Mouse (Mus musculus) urinary bladder, postnatal 25 days (tissue): ENCODE results near the gene Clec4e.
"Not testable (repeated sequence)": the region's sequence is repeated elsewhere in the genome, so short reads cannot be mapped to it uniquely, and the experiment has no call there.

ENCODE experiments used
- DNase-seq: peaks from one replicate; pipeline ENCODE4 v3.0.0; 2022; ENCODE audit warnings: low spot score

Gene Clec4e

DNA sequence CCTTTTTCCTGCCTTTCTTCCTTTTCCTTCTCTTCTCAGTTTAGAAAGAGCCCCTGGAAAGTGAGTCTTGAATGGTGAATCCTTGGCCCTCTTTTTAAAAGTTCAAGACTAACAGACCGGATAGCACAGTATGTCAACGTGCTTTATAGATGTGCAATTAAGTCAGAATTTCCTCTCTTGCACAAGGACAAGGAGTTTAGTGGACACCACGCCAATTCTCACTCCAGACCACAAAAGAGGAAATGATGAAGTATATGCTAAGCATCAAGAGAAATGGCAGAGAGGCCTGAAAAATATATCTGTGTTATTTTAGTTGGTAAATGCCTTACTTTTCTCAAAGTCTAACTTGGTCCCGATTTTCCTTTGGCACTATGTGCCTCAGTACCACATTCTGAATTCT lies at the start of gene Clec4e:
Gene Clec4e (minus strand): TSS at position 118 of the 400 bp plus-strand sequence.
- DNase-seq, result no peak

DNA sequence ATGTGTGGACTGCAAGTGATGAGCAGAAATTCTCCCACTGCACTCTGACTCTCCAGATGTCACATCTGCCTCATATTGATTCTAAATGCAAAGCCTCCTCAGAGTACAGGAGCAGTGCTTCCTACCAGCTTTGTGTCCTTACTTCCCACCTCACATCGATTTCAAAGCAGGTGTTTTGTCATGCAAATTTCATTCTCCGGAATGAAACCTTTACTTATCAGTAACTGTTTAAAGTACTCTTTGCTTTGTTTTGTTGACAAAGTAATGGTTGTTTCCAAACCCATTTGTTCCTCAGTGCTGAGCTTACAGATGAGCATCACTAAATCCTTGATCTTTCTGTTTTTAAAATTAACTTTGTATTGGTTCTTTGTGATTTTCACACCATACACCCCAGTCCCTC lies 42.8 kb upstream of the Clec4e start:
- no peak for DNase-seq

DNA sequence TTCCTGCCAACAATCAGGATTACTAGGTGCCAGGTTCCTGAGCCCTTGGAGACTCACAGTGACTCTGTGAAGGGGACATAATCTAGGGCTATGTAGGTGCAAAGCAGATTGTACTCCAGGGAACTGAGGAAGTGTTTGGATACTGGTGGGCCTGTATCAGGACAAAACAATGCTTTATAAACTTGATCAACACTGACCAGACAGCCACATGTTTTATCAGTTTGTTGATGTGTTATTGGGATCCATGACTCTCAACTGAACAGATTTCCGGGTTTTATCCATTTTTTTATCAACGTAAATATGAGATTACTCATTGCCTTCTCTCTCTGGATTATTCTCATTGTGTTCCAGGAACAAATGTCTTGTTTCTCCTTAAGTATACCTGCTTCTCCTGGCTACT lies 18.4 kb upstream of the Clec4e start, which contains the start of gene Vmn2r19:
Gene Vmn2r19 (plus strand): TSS at position 301 of the 400 bp plus-strand sequence.
- DNase-seq, result no peak

DNA sequence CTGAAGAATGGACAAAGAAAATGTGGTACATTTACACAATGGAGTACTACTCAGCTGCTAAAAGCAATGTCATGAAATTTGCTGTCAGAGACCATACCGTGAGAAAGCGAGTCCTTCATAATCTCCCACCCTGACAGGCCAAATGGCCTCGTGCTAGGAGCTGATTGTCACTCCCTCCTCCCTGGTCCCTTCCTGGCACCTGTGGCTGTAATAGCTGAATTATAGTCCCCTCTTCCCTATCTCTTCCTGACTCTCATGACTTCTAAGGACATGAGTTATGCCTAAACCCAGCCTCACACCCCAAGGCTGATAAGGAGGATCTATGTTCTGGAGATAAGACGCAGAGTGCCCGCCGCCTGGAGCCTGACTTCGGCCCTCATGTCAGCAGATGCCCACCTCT lies 16.6 kb upstream of the Clec4e start:
- DNase-seq, result not testable (repeated sequence)

DNA sequence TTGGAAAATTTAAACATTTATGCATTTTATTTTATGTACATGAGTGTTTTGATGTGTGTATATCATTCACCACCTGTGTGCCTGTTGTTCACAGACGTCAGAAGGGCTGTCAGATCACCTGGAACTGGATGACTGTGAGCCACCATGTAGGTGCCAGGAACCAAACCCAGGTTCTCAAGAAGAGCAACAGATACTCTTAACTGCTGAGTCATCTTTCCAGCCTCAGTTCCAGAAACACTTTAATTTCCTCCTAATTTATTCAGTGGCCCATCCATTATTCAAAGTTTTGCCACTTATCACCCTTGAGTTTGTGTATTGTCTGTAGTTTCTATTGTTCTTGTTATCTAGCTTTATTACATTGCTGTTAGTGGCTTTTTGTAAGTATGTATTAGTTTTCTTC lies 7.0 kb upstream of the Clec4e start:
- DNase-seq, result no peak

DNA sequence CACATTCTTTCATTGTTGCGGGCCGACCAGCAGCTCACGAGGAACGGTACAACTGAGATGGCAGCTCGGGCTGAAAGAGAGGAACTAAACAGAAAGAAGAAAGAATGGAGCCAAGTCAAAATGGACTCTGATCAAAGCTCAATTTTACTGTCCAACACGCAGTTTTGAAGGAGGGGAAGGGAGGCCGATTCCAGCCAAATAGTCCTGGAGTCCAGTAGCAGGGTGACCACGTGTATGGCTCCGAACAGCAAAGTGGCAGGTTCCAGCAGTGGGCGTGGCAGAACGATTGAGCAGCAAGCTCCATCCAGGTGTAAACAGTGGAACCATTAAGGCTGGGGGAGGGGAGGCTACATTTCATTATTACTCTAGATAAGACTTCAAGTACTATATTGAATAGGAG lies 3.8 kb upstream of the Clec4e start:
- DNase-seq, result not testable (repeated sequence)

DNA sequence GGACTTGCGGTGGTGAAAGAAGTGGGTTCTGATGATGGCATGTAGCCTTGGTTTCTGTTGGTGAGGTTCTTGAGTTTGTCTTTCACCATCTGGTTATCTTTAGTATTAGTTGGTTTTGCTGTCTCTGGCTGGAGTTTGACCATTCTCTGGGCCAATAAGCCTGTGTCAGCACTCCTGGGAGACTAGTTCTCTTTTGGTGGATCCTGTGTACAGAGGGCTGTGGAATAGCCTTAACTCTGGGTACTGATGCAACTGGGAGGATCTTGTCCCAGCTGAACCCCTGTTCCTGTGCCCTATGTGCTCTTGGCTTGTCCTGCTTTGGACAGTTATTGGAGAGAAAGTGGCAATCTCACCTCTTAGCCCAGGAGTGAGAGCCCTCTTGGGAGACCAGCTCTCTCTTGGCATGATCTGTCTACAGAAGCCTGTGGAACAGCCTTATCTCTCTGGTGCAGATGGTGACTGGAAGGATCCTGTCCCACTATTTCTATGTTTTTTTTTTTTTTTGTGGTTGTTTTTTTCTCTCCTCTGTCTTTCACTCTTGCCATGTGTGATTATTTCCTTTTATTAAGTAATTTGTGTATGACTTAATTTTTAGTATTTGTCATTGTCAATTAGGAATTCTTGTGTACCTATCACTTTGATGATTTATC lies 3.2 kb upstream of the Clec4e start:
- no peak for DNase-seq

DNA sequence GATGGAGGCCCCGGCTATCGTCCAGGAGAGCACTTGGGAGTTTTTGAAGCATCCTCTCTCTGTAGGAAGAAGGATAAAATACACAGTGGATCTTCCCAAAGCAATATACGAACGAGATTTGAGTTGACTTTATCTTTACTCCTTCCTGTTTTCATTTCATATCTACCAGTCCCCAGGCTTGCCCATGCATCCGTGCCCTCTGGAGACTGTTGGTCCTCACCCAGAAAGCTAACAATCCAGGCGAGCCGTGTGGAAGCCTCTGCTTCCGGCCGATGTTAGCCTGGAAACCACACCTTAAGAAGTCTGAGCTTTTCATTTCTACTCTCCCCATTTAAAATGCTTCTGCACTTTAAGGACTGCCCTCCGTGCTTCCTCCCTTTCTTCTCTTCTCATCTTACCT lies 739 bp downstream of the Clec4e start:
- no peak for DNase-seq

DNA sequence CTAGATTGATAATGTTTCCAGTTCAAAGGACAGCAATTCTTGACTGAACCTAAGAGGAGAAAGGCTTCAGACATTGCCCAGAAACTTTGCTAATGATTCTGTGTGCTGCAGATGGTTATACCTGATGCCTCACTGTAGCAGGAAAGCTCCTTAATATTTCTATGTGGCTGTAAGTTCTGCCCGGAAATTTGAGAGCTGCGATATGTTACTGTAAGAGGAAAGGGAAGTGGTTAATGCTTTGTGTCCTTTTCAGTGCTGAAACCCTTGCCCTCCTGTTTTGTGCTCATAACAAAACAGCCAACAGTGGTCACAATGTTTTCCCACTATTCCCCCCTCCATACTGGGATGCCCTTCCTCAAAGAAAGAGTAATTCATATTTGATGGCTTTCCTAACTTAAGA lies 3.4 kb downstream of the Clec4e start:
- DNase-seq, result no peak

DNA sequence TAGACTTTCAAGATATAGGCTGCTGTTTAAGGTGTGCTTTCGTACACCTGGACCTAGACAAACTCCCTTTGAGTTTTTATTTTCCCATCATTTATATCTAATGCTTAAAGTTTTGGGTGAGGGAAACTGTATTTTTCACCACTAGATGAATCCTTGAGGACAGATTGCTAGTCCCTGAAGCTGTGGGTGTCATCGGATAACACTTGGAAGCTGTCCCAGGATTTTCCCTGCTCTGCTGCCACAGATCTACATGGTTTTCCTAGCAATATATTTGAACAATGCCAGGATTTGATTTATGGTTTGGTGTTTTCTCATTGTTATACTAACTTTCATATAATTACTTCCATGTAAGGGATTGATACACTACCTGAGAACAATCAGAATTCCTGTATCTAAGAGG lies 10.2 kb downstream of the Clec4e start:
- no peak for DNase-seq

DNA sequence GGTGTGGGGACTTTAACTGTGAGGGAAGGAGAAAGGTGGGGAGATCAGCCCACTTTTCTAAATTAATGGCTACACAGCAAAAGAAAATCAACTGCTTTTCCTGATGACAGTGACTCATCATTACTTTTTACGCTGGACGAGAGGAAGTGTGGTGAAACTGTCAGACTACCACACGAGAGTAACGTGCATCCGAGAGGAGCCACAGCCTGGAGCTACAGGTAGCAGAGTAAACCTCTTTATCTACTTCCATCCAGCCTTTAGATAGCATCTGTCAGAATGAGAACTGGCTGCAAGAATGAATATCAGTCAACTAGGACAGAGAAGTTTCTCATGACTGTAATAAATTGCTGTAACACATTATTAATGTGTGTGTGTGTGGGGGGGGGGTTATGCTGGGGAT lies 22.7 kb downstream of the Clec4e start:
- DNase-seq, result no peak

DNA sequence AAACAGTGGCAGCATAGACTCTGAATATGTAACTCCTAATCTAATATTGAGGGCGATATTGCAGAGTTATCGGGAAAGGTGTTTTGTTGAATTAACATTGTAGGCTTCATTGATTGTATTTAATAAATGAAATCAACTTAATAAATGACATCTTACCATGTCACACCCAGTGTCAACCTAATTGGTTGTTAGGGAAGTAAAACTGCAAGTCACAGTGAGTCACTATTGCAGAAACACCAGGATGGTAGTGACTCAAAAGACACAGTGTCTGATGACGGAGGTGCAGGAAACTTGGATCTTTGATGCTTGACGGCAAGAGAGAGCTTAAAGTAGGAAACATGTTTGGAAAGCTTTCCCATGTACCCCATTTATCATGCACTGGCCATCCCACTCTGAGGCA lies 23.9 kb downstream of the Clec4e start:
- no peak for DNase-seq

DNA sequence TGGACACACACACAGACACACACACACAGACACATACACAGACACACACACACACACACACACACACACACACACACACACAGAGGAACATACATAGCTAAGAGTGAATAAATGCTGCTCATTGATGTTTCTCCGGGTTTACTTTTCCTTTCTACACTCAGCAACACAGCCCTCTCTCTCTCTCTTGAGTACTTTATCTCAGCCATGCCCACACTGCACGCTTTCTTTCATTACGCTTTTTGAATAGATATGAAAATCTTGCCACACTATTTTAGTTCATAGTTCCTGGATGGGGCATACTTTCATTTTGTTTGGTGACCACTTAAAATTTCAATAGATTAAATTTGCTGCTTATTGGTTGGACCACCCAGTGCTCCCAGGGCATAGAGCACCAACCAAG lies 25.5 kb downstream of the Clec4e start:
- DNase-seq, result no peak

DNA sequence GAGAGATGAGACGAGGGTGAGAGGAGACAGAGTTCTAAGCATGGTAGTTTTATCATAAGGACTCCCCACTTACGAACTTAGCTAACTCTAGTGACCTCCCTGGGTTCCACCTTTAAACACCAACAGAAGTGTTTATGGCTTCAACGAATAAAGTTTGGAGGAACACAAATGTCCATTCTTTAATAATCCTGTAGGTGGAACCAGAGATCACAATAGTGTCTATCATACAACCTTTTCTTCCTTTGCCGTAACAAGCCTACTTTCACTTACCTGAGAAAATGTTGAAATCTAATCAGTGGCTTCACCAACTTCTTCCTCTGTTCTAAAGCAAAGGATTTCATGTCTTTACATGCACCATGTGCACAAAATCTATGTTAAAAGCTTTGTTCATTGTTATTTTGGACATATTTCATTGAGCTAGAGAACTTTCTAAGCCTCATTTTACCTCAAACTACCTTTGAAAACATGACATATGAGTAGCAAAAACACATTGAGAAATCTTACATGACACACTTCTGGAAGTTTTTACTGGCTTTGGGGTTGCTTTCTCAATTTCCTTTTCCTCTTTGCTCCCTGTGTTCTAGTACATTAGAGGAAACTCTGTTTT lies 28.0 kb downstream of the Clec4e start, which contains the start of gene Clec4d:
Gene Clec4d (plus strand): TSS at position 557 of the 607 bp plus-strand sequence.
- no peak for DNase-seq

DNA sequence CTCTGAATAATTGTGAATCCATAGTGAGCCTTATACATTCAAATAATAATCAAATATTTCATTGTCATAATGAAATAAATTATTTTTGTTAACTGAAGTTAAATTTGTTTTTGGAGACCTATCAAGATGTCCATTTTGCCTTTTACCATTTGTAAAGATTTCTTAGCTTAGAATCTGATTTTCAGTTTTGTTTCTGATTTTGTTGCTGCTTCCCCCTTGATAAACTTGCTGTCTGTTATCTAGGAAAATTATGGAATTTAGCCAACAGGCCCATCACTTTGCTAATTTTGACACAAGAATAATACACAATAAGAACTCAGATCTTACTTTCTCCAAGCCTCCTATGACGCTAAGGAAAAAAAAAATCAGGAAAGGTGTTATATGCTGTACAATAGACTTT lies 28.8 kb downstream of the Clec4e start:
- no peak for DNase-seq

DNA sequence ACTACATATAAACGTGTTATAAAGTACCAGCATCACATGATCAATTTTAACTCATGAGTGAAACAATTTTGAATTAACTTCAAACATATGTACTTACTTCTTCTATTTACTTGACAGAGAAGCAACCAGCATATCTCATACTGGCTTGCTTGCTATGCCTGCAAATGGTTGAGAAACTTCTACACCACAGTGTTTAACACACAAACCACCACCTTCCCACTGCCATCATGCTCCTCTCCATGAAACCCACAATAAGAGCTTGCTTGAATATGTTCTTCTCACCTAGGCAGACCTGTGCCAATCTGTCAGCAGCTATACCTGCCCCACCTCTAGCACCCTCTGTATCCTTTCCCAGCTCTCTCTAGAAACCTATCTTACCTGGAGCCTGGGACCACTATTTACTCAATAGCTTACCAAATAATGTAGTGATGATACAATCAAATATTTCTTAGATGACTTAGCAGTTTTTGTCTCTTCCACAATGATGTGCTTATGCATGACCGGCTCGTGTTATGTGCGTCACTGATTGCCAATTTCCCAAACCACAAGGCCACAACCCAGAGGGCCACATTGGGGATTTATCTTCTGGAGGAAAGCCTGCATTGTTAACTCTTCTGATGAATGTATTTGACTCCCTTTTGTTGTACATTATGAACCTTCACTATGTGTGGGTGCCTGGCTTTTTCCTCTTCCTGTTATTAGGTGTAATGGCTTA lies 29.6 kb downstream of the Clec4e start:
- no peak for DNase-seq

DNA sequence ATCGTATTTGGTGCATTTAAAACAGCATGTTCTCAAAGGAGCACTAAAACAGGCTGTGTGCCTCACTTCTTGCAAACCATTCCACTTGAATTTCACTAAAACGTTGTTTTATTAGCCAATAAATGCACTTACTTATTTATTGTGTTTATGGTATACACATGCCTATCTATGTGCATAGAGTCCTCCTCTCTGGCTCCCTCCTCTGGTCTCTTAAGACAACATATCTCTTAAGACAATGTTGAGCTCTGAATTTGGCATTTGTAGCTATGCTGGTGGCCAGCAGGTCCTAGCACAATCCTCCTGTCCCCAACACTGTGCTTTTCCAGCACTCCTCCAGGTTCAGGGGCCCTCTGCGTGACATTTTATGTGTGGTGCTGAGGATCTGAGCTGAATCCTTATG lies 30.7 kb downstream of the Clec4e start:
- no peak for DNase-seq

DNA sequence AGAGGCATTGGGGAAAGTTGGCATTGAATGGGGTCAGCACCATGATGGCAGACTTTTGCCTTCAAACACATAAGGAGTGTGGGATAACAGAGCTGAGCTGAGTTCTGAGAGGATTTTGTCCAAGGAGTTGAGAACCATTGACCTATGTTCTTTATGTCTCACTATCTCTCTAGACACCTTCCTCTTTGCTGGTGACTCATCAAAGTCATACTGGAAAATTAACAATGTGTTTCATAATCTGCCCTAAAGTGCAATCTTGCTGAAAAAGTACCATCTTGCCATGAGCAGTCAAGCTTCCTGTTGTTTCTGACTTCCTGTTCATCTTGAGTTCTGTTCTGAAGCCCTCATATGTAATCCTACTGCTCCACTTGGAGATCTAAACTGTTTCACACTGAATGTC lies 36.9 kb downstream of the Clec4e start:
- no peak for DNase-seq

DNA sequence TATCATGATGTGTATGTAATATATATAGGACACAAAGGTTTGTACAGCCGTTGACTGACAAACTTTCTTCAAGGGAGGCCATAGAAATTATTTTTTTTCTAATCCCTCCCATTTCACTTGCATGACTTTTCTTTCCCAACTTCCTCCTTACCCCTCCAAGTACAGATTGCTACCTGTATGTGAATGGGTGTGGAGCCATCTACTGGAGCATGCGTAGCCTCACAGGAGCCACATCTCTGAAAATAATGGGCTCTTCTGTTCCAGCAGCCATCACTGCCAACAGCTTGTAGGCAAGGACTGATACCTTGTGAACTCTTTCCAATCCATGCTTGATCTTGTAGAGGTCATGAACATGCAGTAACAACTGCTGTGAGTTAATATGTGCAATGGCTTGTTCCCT lies 40.8 kb downstream of the Clec4e start:
- DNase-seq, result not testable (repeated sequence)

DNA sequence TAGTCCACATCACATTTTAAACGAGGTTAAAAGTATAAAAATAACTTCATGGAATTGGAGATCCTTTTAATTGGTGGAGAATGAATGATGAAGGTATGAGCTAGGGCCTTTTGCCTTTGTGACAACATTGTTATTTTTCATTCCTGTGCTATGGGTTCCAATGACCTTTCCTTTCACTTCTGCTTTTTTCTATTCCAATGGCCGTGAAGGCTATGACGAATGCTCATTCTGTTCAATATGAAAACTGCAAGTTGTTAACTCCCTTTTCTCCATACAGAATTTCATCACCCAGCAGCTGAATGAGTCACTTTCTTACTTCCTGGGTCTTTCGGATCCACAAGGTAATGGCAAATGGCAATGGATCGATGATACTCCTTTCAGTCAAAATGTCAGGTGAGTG lies 45.5 kb downstream of the Clec4e start:
- no peak for DNase-seq

DNA sequence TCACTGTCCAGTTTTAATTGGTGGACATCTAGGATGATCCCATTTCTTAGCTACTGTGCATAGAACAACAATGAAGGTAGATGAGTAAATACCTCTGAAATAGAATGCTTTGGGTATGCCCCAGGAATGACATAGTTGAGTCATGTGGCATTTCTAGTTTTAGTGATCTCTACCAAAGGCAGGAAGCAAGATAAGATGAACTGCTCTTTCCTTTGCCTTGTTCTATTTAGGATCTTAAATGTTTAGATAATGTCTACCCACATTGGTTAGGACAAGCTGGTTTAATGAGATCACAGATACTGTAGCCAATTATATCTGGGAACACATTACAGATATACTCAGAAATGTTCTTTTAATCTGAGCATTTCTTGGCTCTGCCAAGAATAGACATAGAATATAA lies 52.1 kb downstream of the Clec4e start:
- no peak for DNase-seq
